Mouse (Mus musculus): ENCODE data around the gene Gzf1. TPM values are rescaled to one million over a fixed set of nuclear protein-coding genes. Genes with fewer than 3 reads are reported as not detected.
A peak's percentile ranks its signal among the peaks of the same experiment; 100 is the strongest.

The Gzf1 gene
- total RNA-seq (2021) = 10 to 100 TPM; 29.0 to 30.0 TPM
- long read RNA-seq, experiment 1, full-length matches to known transcripts = 23 of 38 reads
- long read RNA-seq, experiment 1, partial matches to known transcripts = 11 of 38 reads
- long read RNA-seq, experiment 1, other reads (novel, unspliced or antisense) = 4 of 38 reads
- long read RNA-seq, experiment 2, full-length matches to known transcripts = 14 of 18 reads
- long read RNA-seq, experiment 2, partial matches to known transcripts = 2 of 18 reads
- long read RNA-seq, experiment 2, other reads (novel, unspliced or antisense) = 2 of 18 reads

- H3K4me3 ChIP-seq = peak within 1 kb of the TSS; percentile 87
- peak; percentile 99 for DNase-seq (ENCODE audit: extremely low spot score in 1 of 2, low spot score in 2 of 2)
- TF ChIP-seq CTCF (IDR thresholded peaks at IDR 0.05) = peak; percentile 8
- intact Hi-C loops (cut with DNase I) = loop anchor here (2.0 kb wide), 1 partner anchor 52 kb away; the partner anchor contains the start of gene Napb
- H3K27ac ChIP-seq = peak within 1 kb of the TSS; percentile 97
Observed at GRCm38 (mm10) chr2:148680775-148681291, at the start of gene Gzf1. Gzf1 (plus strand) TSS chr2:148681023.

GRCm38 (mm10) chr2:148631602-148632001, 49.2 kb upstream of the Gzf1 start:
- Histone ChIP-seq H3K27ac (no peak overlapping the region), H3K4me3 (no peak overlapping the region)
- no peak for DNase-seq (ENCODE audit: extremely low spot score in 1 of 2, low spot score in 2 of 2)
- no peak for TF ChIP-seq CTCF (IDR thresholded peaks at IDR 0.05)
- intact Hi-C loops (cut with DNase I) = no loop called here

GRCm38 (mm10) chr2:148634466-148634865, 46.4 kb upstream of the Gzf1 start:
- no peak for TF ChIP-seq CTCF (IDR thresholded peaks at IDR 0.05)
- intact Hi-C loops (cut with DNase I) = loop anchor here (1.0 kb wide), 1 partner anchor 35 kb away; no protein-coding TSS in a partner anchor
- DNase-seq (ENCODE audit: extremely low spot score in 1 of 2, low spot score in 2 of 2) = peak in 1 of 2 experiments; percentile 19
- Histone ChIP-seq H3K27ac (peak overlapping the region; percentile 75), H3K4me3 (no peak overlapping the region)

GRCm38 (mm10) chr2:148642610-148643370, 38.0 kb upstream of the Gzf1 start:
- H3K4me3 ChIP-seq = no peak overlapping the region
- TF ChIP-seq CTCF (IDR thresholded peaks at IDR 0.05) = no peak
- intact Hi-C loops (cut with DNase I) = no loop called here
- H3K27ac ChIP-seq = no peak overlapping the region
- no peak for DNase-seq (ENCODE audit: extremely low spot score in 1 of 2, low spot score in 2 of 2)

- no peak for TF ChIP-seq CTCF (IDR thresholded peaks at IDR 0.05)
- intact Hi-C loops (cut with DNase I) = no loop called here
- no peak overlapping the region for H3K4me3 ChIP-seq
- H3K27ac ChIP-seq = no peak overlapping the region; the same call in 1 of the 2 replicates
- DNase-seq (ENCODE audit: extremely low spot score in 1 of 2, low spot score in 2 of 2) = no peak
Observed at GRCm38 (mm10) chr2:148644421-148645000, 36.3 kb upstream of the Gzf1 start.

GRCm38 (mm10) chr2:148650587-148651357, 30.1 kb upstream of the Gzf1 start:
- intact Hi-C loops (cut with DNase I) = loop anchor here (10.0 kb wide), 1 partner anchor 846 kb away; no protein-coding TSS in a partner anchor
- no peak for DNase-seq (ENCODE audit: extremely low spot score in 1 of 2, low spot score in 2 of 2)
- TF ChIP-seq CTCF (IDR thresholded peaks at IDR 0.05) = no peak
- Histone ChIP-seq H3K27ac (no peak overlapping the region), H3K4me3 (no peak overlapping the region)

- peak; percentile 69 to 70 for DNase-seq (ENCODE audit: extremely low spot score in 1 of 2, low spot score in 2 of 2)
- TF ChIP-seq CTCF (IDR thresholded peaks at IDR 0.05) = peak; percentile 75
- Histone ChIP-seq H3K27ac (no peak overlapping the region), H3K4me3 (no peak overlapping the region)
- intact Hi-C loops (cut with DNase I) = loop anchor here (1.0 to 10.0 kb wide), 5 partner anchors 56 to 850 kb away; partner anchors contain the start of gene Thbd
Observed at GRCm38 (mm10) chr2:148654961-148655360, 25.9 kb upstream of the Gzf1 start.

GRCm38 (mm10) chr2:148663458-148663857, 17.4 kb upstream of the Gzf1 start:
- DNase-seq (ENCODE audit: extremely low spot score in 1 of 2, low spot score in 2 of 2) = no peak
- intact Hi-C loops (cut with DNase I) = no loop called here
- TF ChIP-seq CTCF (IDR thresholded peaks at IDR 0.05) = no peak
- Histone ChIP-seq H3K4me3 (no peak overlapping the region), H3K27ac (no peak overlapping the region)

- H3K27ac ChIP-seq = peak within 1 kb of the TSS; percentile 88
- TF ChIP-seq CTCF (IDR thresholded peaks at IDR 0.05) = no peak
- DNase-seq (ENCODE audit: extremely low spot score in 1 of 2, low spot score in 2 of 2) = peak; percentile 99
- peak within 1 kb of the TSS; percentile 97 for H3K4me3 ChIP-seq
- intact Hi-C loops (cut with DNase I) = no loop called here
Observed at GRCm38 (mm10) chr2:148672199-148673096, 8.4 kb upstream of the Gzf1 start, which contains the start of gene Nxt1. Nxt1 (plus strand) TSS chr2:148672601.

- intact Hi-C loops (cut with DNase I) = no loop called here
- Histone ChIP-seq H3K27ac (peak overlapping the region; percentile 79), H3K4me3 (peak overlapping the region; percentile 41)
- peak; percentile 77 to 79 for DNase-seq (ENCODE audit: extremely low spot score in 1 of 2, low spot score in 2 of 2)
- no peak for TF ChIP-seq CTCF (IDR thresholded peaks at IDR 0.05)
Observed at GRCm38 (mm10) chr2:148677801-148678200, 3.0 kb upstream of the Gzf1 start.
